Mouse (Mus musculus): ENCODE results near the gene Enc1. TPM values are rescaled to one million over a fixed set of nuclear protein-coding genes. Genes with fewer than 3 reads are reported as not detected.
A peak's percentile ranks its signal among the peaks of the same experiment; 100 is the strongest.

The Enc1 gene
- polyA plus RNA-seq, 1 experiment from 2014 or later: 8.2 TPM

- peaks cover 42% of the 10 kb centered on the region for H3K36me3 ChIP-seq (ENCODE audit: control insufficient read depth, insufficient read depth, low read length)
- 39% methylated on average over 15 of the region's 15 CpGs for WGBS
- H3K4me1 ChIP-seq (replicated peaks; ENCODE audit: control insufficient read depth, insufficient read depth, low read length): peaks cover 37% of the 10 kb centered on the region
- no peak for DNase-seq (ENCODE audit: low spot score)
- no peak for ATAC-seq (replicated peaks; ENCODE audit: low FRiP score, low TSS enrichment, low read depth)
- H3K9ac ChIP-seq (ENCODE audit: low read length): peak overlapping the region; percentile 20; the same call in 1 of the 2 replicates
- H3K27ac ChIP-seq (ENCODE audit: low read depth): no peak overlapping the region
- H3K4me2 ChIP-seq (ENCODE audit: low read length): peak overlapping the region; percentile 90
- H3K4me3 ChIP-seq (ENCODE audit: low read depth, low read length): peak overlapping the region; percentile 92
- H3K27me3 ChIP-seq (replicated peaks; ENCODE audit: control insufficient read depth, insufficient read depth, low read length): no peaks in the 10 kb centered on the region
- no peaks in the 10 kb centered on the region for H3K9me3 ChIP-seq (ENCODE audit: control insufficient read depth, low read length)
Measured at GRCm38 (mm10) chr13:97243962-97244711, 3.2 kb downstream of the Enc1 start.

- peaks cover 40% of the 10 kb centered on the region for H3K4me1 ChIP-seq (replicated peaks; ENCODE audit: control insufficient read depth, insufficient read depth, low read length)
- H3K4me3 ChIP-seq (ENCODE audit: low read depth, low read length): no peak overlapping the region
- ATAC-seq (replicated peaks; ENCODE audit: low FRiP score, low TSS enrichment, low read depth): no peak
- no peak for DNase-seq (ENCODE audit: low spot score)
- H3K27ac ChIP-seq (ENCODE audit: low read depth): no peak overlapping the region
- peak overlapping the region; percentile 90; the same call in 1 of the 2 replicates for H3K4me2 ChIP-seq (ENCODE audit: low read length)
- H3K27me3 ChIP-seq (replicated peaks; ENCODE audit: control insufficient read depth, insufficient read depth, low read length): no peaks in the 10 kb centered on the region
- 84% methylated on average over 11 of the region's 11 CpGs for WGBS
- H3K9ac ChIP-seq (ENCODE audit: low read length): no peak overlapping the region
- H3K36me3 ChIP-seq (ENCODE audit: control insufficient read depth, insufficient read depth, low read length): peaks cover 44% of the 10 kb centered on the region
- H3K9me3 ChIP-seq (ENCODE audit: control insufficient read depth, low read length): no peaks in the 10 kb centered on the region
Measured at GRCm38 (mm10) chr13:97244712-97245105, 3.8 kb downstream of the Enc1 start.

- H3K27me3 ChIP-seq (replicated peaks; ENCODE audit: control insufficient read depth, insufficient read depth, low read length): no peaks in the 10 kb centered on the region
- 90% methylated on average over 12 of the region's 12 CpGs for WGBS
- H3K9ac ChIP-seq (ENCODE audit: low read length): no peak overlapping the region
- H3K4me3 ChIP-seq (ENCODE audit: low read depth, low read length): no peak overlapping the region
- H3K9me3 ChIP-seq (ENCODE audit: control insufficient read depth, low read length): no peaks in the 10 kb centered on the region
- no peak overlapping the region for H3K4me2 ChIP-seq (ENCODE audit: low read length)
- H3K4me1 ChIP-seq (replicated peaks; ENCODE audit: control insufficient read depth, insufficient read depth, low read length): peaks cover 38% of the 10 kb centered on the region
- H3K36me3 ChIP-seq (ENCODE audit: control insufficient read depth, insufficient read depth, low read length): peaks cover 48% of the 10 kb centered on the region
- ATAC-seq (replicated peaks; ENCODE audit: low FRiP score, low TSS enrichment, low read depth) (no peak), DNase-seq (ENCODE audit: low spot score) (no peak)
- H3K27ac ChIP-seq (ENCODE audit: low read depth): no peak overlapping the region
Measured at GRCm38 (mm10) chr13:97245157-97245556, 4.3 kb downstream of the Enc1 start.

GRCm38 (mm10) chr13:97246217-97246616 lies 5.3 kb downstream of the Enc1 start:
- Histone ChIP-seq H3K27me3 (replicated peaks; ENCODE audit: control insufficient read depth, insufficient read depth, low read length) (no peaks in the 10 kb centered on the region), H3K9me3 (ENCODE audit: control insufficient read depth, low read length) (no peaks in the 10 kb centered on the region), H3K36me3 (ENCODE audit: control insufficient read depth, insufficient read depth, low read length) (peaks cover 59% of the 10 kb centered on the region), H3K9ac (ENCODE audit: low read length) (no peak overlapping the region), H3K4me2 (ENCODE audit: low read length) (no peak overlapping the region), H3K4me1 (replicated peaks; ENCODE audit: control insufficient read depth, insufficient read depth, low read length) (peaks cover 37% of the 10 kb centered on the region), H3K27ac (ENCODE audit: low read depth) (no peak overlapping the region), H3K4me3 (ENCODE audit: low read depth, low read length) (no peak overlapping the region)
- ATAC-seq (replicated peaks; ENCODE audit: low FRiP score, low TSS enrichment, low read depth) (no peak), DNase-seq (ENCODE audit: low spot score) (no peak)
- 92% methylated on average over 16 of the region's 16 CpGs for WGBS

GRCm38 (mm10) chr13:97247754-97248153 lies 6.8 kb downstream of the Enc1 start:
- Histone ChIP-seq H3K27ac (ENCODE audit: low read depth) (no peak overlapping the region), H3K4me3 (ENCODE audit: low read depth, low read length) (no peak overlapping the region), H3K4me2 (ENCODE audit: low read length) (no peak overlapping the region), H3K9me3 (ENCODE audit: control insufficient read depth, low read length) (no peaks in the 10 kb centered on the region), H3K4me1 (replicated peaks; ENCODE audit: control insufficient read depth, insufficient read depth, low read length) (peaks cover 36% of the 10 kb centered on the region), H3K36me3 (ENCODE audit: control insufficient read depth, insufficient read depth, low read length) (peaks cover 74% of the 10 kb centered on the region), H3K9ac (ENCODE audit: low read length) (no peak overlapping the region), H3K27me3 (replicated peaks; ENCODE audit: control insufficient read depth, insufficient read depth, low read length) (no peaks in the 10 kb centered on the region)
- 79% methylated on average over 4 of the region's 4 CpGs for WGBS
- DNase-seq (ENCODE audit: low spot score) (no peak), ATAC-seq (replicated peaks; ENCODE audit: low FRiP score, low TSS enrichment, low read depth) (no peak)

GRCm38 (mm10) chr13:97249051-97249461 lies 8.2 kb downstream of the Enc1 start:
- 38% methylated on average over 5 of the region's 5 CpGs for WGBS
- no peak overlapping the region for H3K4me2 ChIP-seq (ENCODE audit: low read length)
- no peak overlapping the region for H3K9ac ChIP-seq (ENCODE audit: low read length)
- DNase-seq (ENCODE audit: low spot score) (no peak), ATAC-seq (replicated peaks; ENCODE audit: low FRiP score, low TSS enrichment, low read depth) (no peak)
- peaks cover 23% of the 10 kb centered on the region for H3K4me1 ChIP-seq (replicated peaks; ENCODE audit: control insufficient read depth, insufficient read depth, low read length)
- H3K27ac ChIP-seq (ENCODE audit: low read depth): no peak overlapping the region
- H3K27me3 ChIP-seq (replicated peaks; ENCODE audit: control insufficient read depth, insufficient read depth, low read length): no peaks in the 10 kb centered on the region
- peaks cover 74% of the 10 kb centered on the region for H3K36me3 ChIP-seq (ENCODE audit: control insufficient read depth, insufficient read depth, low read length)
- no peaks in the 10 kb centered on the region for H3K9me3 ChIP-seq (ENCODE audit: control insufficient read depth, low read length)
- no peak overlapping the region for H3K4me3 ChIP-seq (ENCODE audit: low read depth, low read length)

- Histone ChIP-seq H3K9me3 (ENCODE audit: control insufficient read depth, low read length) (no peaks in the 10 kb centered on the region), H3K36me3 (ENCODE audit: control insufficient read depth, insufficient read depth, low read length) (peaks cover 74% of the 10 kb centered on the region), H3K27ac (ENCODE audit: low read depth) (no peak overlapping the region), H3K27me3 (replicated peaks; ENCODE audit: control insufficient read depth, insufficient read depth, low read length) (no peaks in the 10 kb centered on the region), H3K4me1 (replicated peaks; ENCODE audit: control insufficient read depth, insufficient read depth, low read length) (peaks cover 18% of the 10 kb centered on the region), H3K4me2 (ENCODE audit: low read length) (no peak overlapping the region), H3K9ac (ENCODE audit: low read length) (no peak overlapping the region), H3K4me3 (ENCODE audit: low read depth, low read length) (no peak overlapping the region)
- WGBS: 76% methylated on average over 5 of the region's 5 CpGs
- ATAC-seq (replicated peaks; ENCODE audit: low FRiP score, low TSS enrichment, low read depth): no peak
- no peak for DNase-seq (ENCODE audit: low spot score)
Measured at GRCm38 (mm10) chr13:97249507-97250078, 8.7 kb downstream of the Enc1 start.

- DNase-seq (ENCODE audit: low spot score) (no peak), ATAC-seq (replicated peaks; ENCODE audit: low FRiP score, low TSS enrichment, low read depth) (no peak)
- no peaks in the 10 kb centered on the region for H3K9me3 ChIP-seq (ENCODE audit: control insufficient read depth, low read length)
- H3K4me1 ChIP-seq (replicated peaks; ENCODE audit: control insufficient read depth, insufficient read depth, low read length): peaks cover 18% of the 10 kb centered on the region
- H3K4me2 ChIP-seq (ENCODE audit: low read length): no peak overlapping the region
- WGBS: 80% methylated on average over 5 of the region's 5 CpGs
- no peak overlapping the region for H3K9ac ChIP-seq (ENCODE audit: low read length)
- H3K27me3 ChIP-seq (replicated peaks; ENCODE audit: control insufficient read depth, insufficient read depth, low read length): no peaks in the 10 kb centered on the region
- peaks cover 72% of the 10 kb centered on the region for H3K36me3 ChIP-seq (ENCODE audit: control insufficient read depth, insufficient read depth, low read length)
- H3K4me3 ChIP-seq (ENCODE audit: low read depth, low read length): no peak overlapping the region
- H3K27ac ChIP-seq (ENCODE audit: low read depth): no peak overlapping the region
Measured at GRCm38 (mm10) chr13:97250148-97250547, 9.2 kb downstream of the Enc1 start.

Measured in intestine, embryonic 14.5 days (tissue).